Mouse (Mus musculus): Measurements from ENCODE around the gene Plxna4. TPM values are rescaled to one million over a fixed set of nuclear protein-coding genes. Genes with fewer than 3 reads are reported as not detected.

The Plxna4 gene
- polyA plus RNA-seq, 1 experiment from 2014 or later: 2.5 TPM

GRCm38 (mm10) chr6:32159931-32160330, 428.1 kb downstream of the Plxna4 start:
- ATAC-seq: no peak
- Histone ChIP-seq H3K27ac (ENCODE audit: low read length) (no peak overlapping the region), H3K4me1 (ENCODE audit: insufficient read depth, low read depth, low read length) (no peaks in the 10 kb centered on the region), H3K4me2 (replicated peaks; ENCODE audit: low read depth, low read length) (no peak overlapping the region), H3K4me3 (ENCODE audit: low read depth, low read length) (no peak overlapping the region), H3K27me3 (replicated peaks; ENCODE audit: insufficient read depth, low read length) (no peaks in the 10 kb centered on the region), H3K9me3 (ENCODE audit: low read length) (no peaks in the 10 kb centered on the region), H3K9ac (replicated peaks; ENCODE audit: low read depth) (no peak overlapping the region), H3K36me3 (ENCODE audit: insufficient read depth, low read length) (no peaks in the 10 kb centered on the region)
- WGBS: 26% methylated on average over 4 of the region's 4 CpGs
- no peak for DNase-seq (ENCODE audit: low spot score)
- no peak for TF ChIP-seq EP300 (IDR thresholded peaks at IDR 0.05)
- TF ChIP-seq CTCF (IDR thresholded peaks at IDR 0.05): no peak

- Histone ChIP-seq H3K4me2 (replicated peaks; ENCODE audit: low read depth, low read length) (no peak overlapping the region), H3K9ac (replicated peaks; ENCODE audit: low read depth) (no peak overlapping the region), H3K27ac (ENCODE audit: low read length) (no peak overlapping the region), H3K4me3 (ENCODE audit: low read depth, low read length) (no peak overlapping the region), H3K9me3 (ENCODE audit: low read length) (no peaks in the 10 kb centered on the region), H3K36me3 (ENCODE audit: insufficient read depth, low read length) (no peaks in the 10 kb centered on the region), H3K4me1 (ENCODE audit: insufficient read depth, low read depth, low read length) (no peaks in the 10 kb centered on the region), H3K27me3 (replicated peaks; ENCODE audit: insufficient read depth, low read length) (no peaks in the 10 kb centered on the region)
- WGBS: 95% methylated on average over 1 of the region's 1 CpGs
- ATAC-seq (no peak), DNase-seq (ENCODE audit: low spot score) (no peak)
- TF ChIP-seq CTCF (IDR thresholded peaks at IDR 0.05): no peak
- no peak for TF ChIP-seq EP300 (IDR thresholded peaks at IDR 0.05)
Measured at GRCm38 (mm10) chr6:32158347-32158746, 429.6 kb downstream of the Plxna4 start.

GRCm38 (mm10) chr6:32153170-32153569, 434.8 kb downstream of the Plxna4 start:
- Histone ChIP-seq H3K9me3 (ENCODE audit: low read length) (no peaks in the 10 kb centered on the region), H3K36me3 (ENCODE audit: insufficient read depth, low read length) (no peaks in the 10 kb centered on the region), H3K9ac (replicated peaks; ENCODE audit: low read depth) (no peak overlapping the region), H3K4me2 (replicated peaks; ENCODE audit: low read depth, low read length) (no peak overlapping the region), H3K27me3 (replicated peaks; ENCODE audit: insufficient read depth, low read length) (no peaks in the 10 kb centered on the region), H3K4me1 (ENCODE audit: insufficient read depth, low read depth, low read length) (no peaks in the 10 kb centered on the region), H3K27ac (ENCODE audit: low read length) (no peak overlapping the region), H3K4me3 (ENCODE audit: low read depth, low read length) (no peak overlapping the region)
- no peak for ATAC-seq
- no peak for TF ChIP-seq CTCF (IDR thresholded peaks at IDR 0.05)
- WGBS: 65% methylated on average over 4 of the region's 4 CpGs
- no peak for DNase-seq (ENCODE audit: low spot score)

GRCm38 (mm10) chr6:32150836-32151235, 437.2 kb downstream of the Plxna4 start:
- no peaks in the 10 kb centered on the region for H3K36me3 ChIP-seq (ENCODE audit: insufficient read depth, low read length)
- no peaks in the 10 kb centered on the region for H3K9me3 ChIP-seq (ENCODE audit: low read length)
- DNase-seq (ENCODE audit: low spot score) (no peak), ATAC-seq (no peak)
- WGBS: 74% methylated on average over 4 of the region's 4 CpGs
- TF ChIP-seq EP300 (IDR thresholded peaks at IDR 0.05) (no peak), CTCF (IDR thresholded peaks at IDR 0.05) (no peak)
- H3K4me2 ChIP-seq (replicated peaks; ENCODE audit: low read depth, low read length): no peak overlapping the region
- H3K4me1 ChIP-seq (ENCODE audit: insufficient read depth, low read depth, low read length): no peaks in the 10 kb centered on the region
- no peak overlapping the region for H3K4me3 ChIP-seq (ENCODE audit: low read depth, low read length)
- H3K27me3 ChIP-seq (replicated peaks; ENCODE audit: insufficient read depth, low read length): no peaks in the 10 kb centered on the region
- H3K9ac ChIP-seq (replicated peaks; ENCODE audit: low read depth): no peak overlapping the region
- H3K27ac ChIP-seq (ENCODE audit: low read length): no peak overlapping the region

GRCm38 (mm10) chr6:32144771-32145170, 443.2 kb downstream of the Plxna4 start:
- H3K9ac ChIP-seq (replicated peaks; ENCODE audit: low read depth): no peak overlapping the region
- no peak overlapping the region for H3K4me3 ChIP-seq (ENCODE audit: low read depth, low read length)
- DNase-seq (ENCODE audit: low spot score): no peak
- WGBS: 63% methylated on average over 4 of the region's 4 CpGs
- TF ChIP-seq EP300 (IDR thresholded peaks at IDR 0.05) (no peak), CTCF (IDR thresholded peaks at IDR 0.05) (no peak)
- H3K4me1 ChIP-seq (ENCODE audit: insufficient read depth, low read depth, low read length): no peaks in the 10 kb centered on the region
- H3K27me3 ChIP-seq (replicated peaks; ENCODE audit: insufficient read depth, low read length): no peaks in the 10 kb centered on the region
- H3K4me2 ChIP-seq (replicated peaks; ENCODE audit: low read depth, low read length): no peak overlapping the region
- no peaks in the 10 kb centered on the region for H3K36me3 ChIP-seq (ENCODE audit: insufficient read depth, low read length)
- no peak overlapping the region for H3K27ac ChIP-seq (ENCODE audit: low read length)
- no peaks in the 10 kb centered on the region for H3K9me3 ChIP-seq (ENCODE audit: low read length)
- ATAC-seq: no peak

- Histone ChIP-seq H3K27ac (ENCODE audit: low read length) (no peak overlapping the region), H3K4me1 (ENCODE audit: insufficient read depth, low read depth, low read length) (no peaks in the 10 kb centered on the region), H3K9me3 (ENCODE audit: low read length) (no peaks in the 10 kb centered on the region), H3K36me3 (ENCODE audit: insufficient read depth, low read length) (no peaks in the 10 kb centered on the region), H3K4me3 (ENCODE audit: low read depth, low read length) (no peak overlapping the region), H3K4me2 (replicated peaks; ENCODE audit: low read depth, low read length) (no peak overlapping the region), H3K9ac (replicated peaks; ENCODE audit: low read depth) (no peak overlapping the region), H3K27me3 (replicated peaks; ENCODE audit: insufficient read depth, low read length) (no peaks in the 10 kb centered on the region)
- WGBS: 73% methylated on average over 3 of the region's 3 CpGs
- TF ChIP-seq EP300 (IDR thresholded peaks at IDR 0.05): no peak
- no peak for TF ChIP-seq CTCF (IDR thresholded peaks at IDR 0.05)
- DNase-seq (ENCODE audit: low spot score) (no peak), ATAC-seq (no peak)
Measured at GRCm38 (mm10) chr6:32139537-32139936, 448.5 kb downstream of the Plxna4 start.

GRCm38 (mm10) chr6:32126914-32127313, 461.1 kb downstream of the Plxna4 start:
- H3K9ac ChIP-seq (replicated peaks; ENCODE audit: low read depth): no peak overlapping the region
- 75% methylated on average over 6 of the region's 6 CpGs for WGBS
- no peaks in the 10 kb centered on the region for H3K36me3 ChIP-seq (ENCODE audit: insufficient read depth, low read length)
- H3K9me3 ChIP-seq (ENCODE audit: low read length): no peaks in the 10 kb centered on the region
- no peaks in the 10 kb centered on the region for H3K4me1 ChIP-seq (ENCODE audit: insufficient read depth, low read depth, low read length)
- no peak overlapping the region for H3K4me2 ChIP-seq (replicated peaks; ENCODE audit: low read depth, low read length)
- no peak overlapping the region for H3K27ac ChIP-seq (ENCODE audit: low read length)
- H3K4me3 ChIP-seq (ENCODE audit: low read depth, low read length): no peak overlapping the region
- H3K27me3 ChIP-seq (replicated peaks; ENCODE audit: insufficient read depth, low read length): no peaks in the 10 kb centered on the region
- DNase-seq (ENCODE audit: low spot score): no peak
- no peak for ATAC-seq
- TF ChIP-seq EP300 (IDR thresholded peaks at IDR 0.05) (no peak), CTCF (IDR thresholded peaks at IDR 0.05) (no peak)
